18 mouse cellular contexts compared by ENCODE assay signal in genomic region chr13:45696009-45696408, GRCm38 (mm10).
DNase-seq lines count a peak whose midpoint lies in the region; ATAC-seq and TF ChIP-seq lines count a peak whose summit lies in the region.
"Had no signal": no experiment of that assay in that cellular context is flagged by ENCODE, and none has a peak within 500 bp of the region (broad histone marks: within the 10 kb centered on the region; RNA-seq: fewer than 3 reads in every experiment).

No protein-coding gene starts in this region.

- H3K27ac ChIP-seq in heart, adult 2 months, result no peak overlapping the region
- H3K27ac ChIP-seq in liver, postnatal 0 days (ENCODE audit: low read depth), result no peak overlapping the region
- no peak overlapping the region for H3K27ac ChIP-seq in liver, embryonic 12.5 days
- no peak overlapping the region for H3K27ac ChIP-seq in cortical plate, adult 2 months (ENCODE audit: insufficient read depth, low read length)
- H3K27ac ChIP-seq: hindbrain, embryonic 10.5 days; macrophage; neural tube, embryonic 13.5 days had no signal

- H3K4me3 ChIP-seq in heart, adult 2 months, result no peak overlapping the region
- H3K4me3 ChIP-seq in liver, postnatal 0 days (ENCODE audit: low read depth, low read length), result no peak overlapping the region
- H3K4me3 ChIP-seq in liver, embryonic 12.5 days, result no peak overlapping the region
- no peak overlapping the region for H3K4me3 ChIP-seq in cortical plate, adult 2 months (ENCODE audit: insufficient read depth, low read length)
- H3K4me3 ChIP-seq: hindbrain, embryonic 10.5 days; neural tube, embryonic 13.5 days had no signal

- H3K36me3 ChIP-seq in heart, adult 2 months (ENCODE audit: control insufficient read depth, insufficient read depth, low read length), result peaks cover 7% of the 10 kb centered on the region
- no peaks in the 10 kb centered on the region for H3K36me3 ChIP-seq in liver, postnatal 0 days (replicated peaks; ENCODE audit: insufficient read depth, low read length)
- H3K36me3 ChIP-seq in liver, embryonic 12.5 days, result 0 out of 2 replicates have a peak, but pooled peaks cover 6% of the 10 kb centered on the region
- H3K36me3 ChIP-seq: hindbrain, embryonic 10.5 days had no signal

- TF ChIP-seq EP300 in heart, adult 2 months (IDR thresholded peaks at IDR 0.05; ENCODE audit: insufficient read depth, low read depth, low read length), result no peak
- no peak for TF ChIP-seq EP300 in liver, postnatal 0 days (IDR thresholded peaks at IDR 0.05; ENCODE audit: low read depth)

- no peaks in the 10 kb centered on the region for H3K79me2 ChIP-seq in heart, adult 2 months (replicated peaks; ENCODE audit: control insufficient read depth, insufficient read depth, low read length)

- 96% methylated on average over 6 of the region's 6 CpGs for WGBS in heart, adult 2 months
- WGBS in liver, postnatal 0 days (ENCODE audit: insufficient replicate concordance), result 89% methylated on average over 6 of the region's 6 CpGs
- WGBS in liver, embryonic 12.5 days (ENCODE audit: insufficient replicate concordance), result 86% methylated on average over 6 of the region's 6 CpGs

- H3K4me1 ChIP-seq in heart, adult 2 months (ENCODE audit: control insufficient read depth, insufficient read depth, low read length), result peaks cover 22% of the 10 kb centered on the region
- 0 out of 2 replicates have a peak, but pooled peaks cover 7% of the 10 kb centered on the region for H3K4me1 ChIP-seq in liver, postnatal 0 days (ENCODE audit: insufficient read depth)
- H3K4me1 ChIP-seq in liver, embryonic 12.5 days, result peaks cover 19% of the 10 kb centered on the region
- peaks cover 12% of the 10 kb centered on the region for H3K4me1 ChIP-seq in cortical plate, adult 2 months (ENCODE audit: control insufficient read depth, insufficient read depth, low read length)

- no peak for TF ChIP-seq POLR2A in heart, adult 2 months (IDR thresholded peaks at IDR 0.05; ENCODE audit: insufficient read depth, low read depth, low read length)
- no peak for TF ChIP-seq POLR2A in cortical plate, adult 2 months (IDR thresholded peaks at IDR 0.05; ENCODE audit: extremely low read depth, insufficient read depth, low read length)

- H3K9me3 ChIP-seq in liver, postnatal 0 days (ENCODE audit: low read length), result peaks cover 4% of the 10 kb centered on the region; the same call in 1 of the 2 replicates
- H3K9me3 ChIP-seq in liver, embryonic 12.5 days (replicated peaks), result peaks cover 4% of the 10 kb centered on the region; the same call in 1 of the 2 replicates
- H3K9me3 ChIP-seq: hindbrain, embryonic 10.5 days had no signal

- no peak for ATAC-seq in liver, postnatal 0 days
- no peak for ATAC-seq in liver, embryonic 12.5 days
- ATAC-seq: forebrain, embryonic 16.5 days; intestine, embryonic 16.5 days; midbrain, embryonic 16.5 days had no signal

- DNase-seq in heart, adult 2 months, result no peak
- no peak for DNase-seq in heart, postnatal 4 days
- DNase-seq in liver, postnatal 0 days, result no peak
- DNase-seq in ES-CJ7 (ENCODE audit: low read depth, low spot score), result peak; percentile 41
- DNase-seq in cerebellum, postnatal 10 days, result no peak
- no peak for DNase-seq in neural tube, embryonic 10.5 days (ENCODE audit: extremely low spot score, low spot score)
- DNase-seq: cerebellum, adult 11-12 months; embryo, embryonic 11 days; gastrocnemius, postnatal 14 days had no signal

- no peak overlapping the region for H3K4me2 ChIP-seq in liver, postnatal 0 days (ENCODE audit: low read depth, low read length)
- H3K4me2 ChIP-seq in liver, embryonic 12.5 days, result no peak overlapping the region
- H3K4me2 ChIP-seq: heart, embryonic 11.5 days; neural tube, embryonic 13.5 days had no signal

- intact Hi-C loops in heart, adult 2 months (cut with DNase I), result no loop called here

- H3K9ac ChIP-seq in heart, adult 2 months (ENCODE audit: low read depth, low read length), result no peak overlapping the region
- H3K9ac ChIP-seq in liver, postnatal 0 days (replicated peaks), result no peak overlapping the region
- no peak overlapping the region for H3K9ac ChIP-seq in liver, embryonic 12.5 days
- H3K9ac ChIP-seq: neural tube, embryonic 13.5 days had no signal

- TF ChIP-seq CTCF in heart, adult 2 months (IDR thresholded peaks at IDR 0.05), result peak; percentile 58
- TF ChIP-seq CTCF in liver, postnatal 0 days (IDR thresholded peaks at IDR 0.05; ENCODE audit: low read depth), result peak; percentile 57
- TF ChIP-seq CTCF in cortical plate, adult 2 months (IDR thresholded peaks at IDR 0.05; ENCODE audit: extremely low read depth, insufficient read depth, low read length), result peak; percentile 30; the same call in 1 of the 2 replicates

- H3K27me3 ChIP-seq in heart, adult 2 months (ENCODE audit: control insufficient read depth, insufficient read depth, low read length), result no peaks in the 10 kb centered on the region
- no peaks in the 10 kb centered on the region for H3K27me3 ChIP-seq in liver, postnatal 0 days (ENCODE audit: insufficient read depth, low read length)
- H3K27me3 ChIP-seq in liver, embryonic 12.5 days (replicated peaks), result no peaks in the 10 kb centered on the region
- H3K27me3 ChIP-seq: neural tube, embryonic 13.5 days had no signal
